ENCODE assay signal across 13 mouse cellular contexts in genomic region chr6:29850096-29850495, GRCm38 (mm10).
"Had no signal": no experiment of that assay in that cellular context is flagged by ENCODE, and none has a peak within 500 bp of the region (broad histone marks: within the 10 kb centered on the region; RNA-seq: fewer than 3 reads in every experiment).

No protein-coding gene starts in this region.

- H3K4me2 ChIP-seq: limb, embryonic 12.5 days; limb, embryonic 15.5 days; liver, embryonic 13.5 days; midbrain, embryonic 11.5 days had no signal

- ATAC-seq: inflammation-experienced regulatory T-cells, adult 6 months had no signal

- H3K9me3 ChIP-seq: limb, embryonic 12.5 days; limb, embryonic 15.5 days; liver, embryonic 13.5 days had no signal

- H3K4me3 ChIP-seq: limb, embryonic 12.5 days; limb, embryonic 15.5 days; liver, embryonic 13.5 days had no signal

- H3K36me3 ChIP-seq: limb, embryonic 15.5 days; liver, embryonic 13.5 days had no signal

- H3K9ac ChIP-seq: limb, embryonic 12.5 days; limb, embryonic 15.5 days; liver, embryonic 13.5 days had no signal

- H3K27ac ChIP-seq: limb, embryonic 12.5 days; limb, embryonic 15.5 days; liver, embryonic 13.5 days had no signal

- DNase-seq: kidney, postnatal 10 days; kidney, postnatal 4 days; left cerebral cortex, postnatal 4 days; liver, embryonic 13.5 days; lung, adult 2 months; lung, postnatal 14 days; lung, postnatal 4 days; midbrain, embryonic 14.5 days; thymus, postnatal 25 days had no signal

- H3K27me3 ChIP-seq: limb, embryonic 12.5 days; limb, embryonic 15.5 days; liver, embryonic 13.5 days had no signal
